Mouse (Mus musculus) ES-Bruce4 (cell line): ENCODE measurements around the gene Trmt61a.

Experiments used
- CTCF ChIP-seq: IDR thresholded peaks from one replicate; pipeline ENCODE4 v1.8.1; 2011; ENCODE audit warnings: low read depth, low read length
- EP300 ChIP-seq: IDR thresholded peaks from 2 replicates; pipeline ENCODE4 v1.6.1; 2011; ENCODE audit warnings: low read depth, low read length; ENCODE audit not compliant: insufficient read depth
- POLR2A ChIP-seq: IDR thresholded peaks from one replicate; pipeline ENCODE4 v1.8.1; 2011; ENCODE audit warnings: low read length; ENCODE audit not compliant: insufficient read depth

GRCm38 (mm10) chr12:111669961-111670360, 7.9 kb upstream of the Trmt61a start:
- TF ChIP-seq CTCF (no peak), POLR2A (no peak), EP300 (no peak)
